Mouse (Mus musculus) hindlimb bud, embryonic 11.5 days (tissue): ENCODE measurements around the gene Gm20937.
"Not testable (repeated sequence)": the region's sequence is repeated elsewhere in the genome, so short reads cannot be mapped to it uniquely, and the experiment has no call there.

Source experiments
- DNase-seq: peaks from one replicate; pipeline ENCODE4 v3.0.0-alpha.2; 2012; ENCODE audit warnings: low read depth, low spot score; ENCODE audit errors: extremely low spot score

Gene Gm20937

GRCm38 (mm10) chrY:68294798-68295197 lies at the start of gene Gm20937:
TSS of gene Gm20937 (minus strand) at chrY:68294898.
- not testable (repeated sequence) for DNase-seq
